ENCODE assay signal across 10 mouse cellular contexts in the genomic region with DNA sequence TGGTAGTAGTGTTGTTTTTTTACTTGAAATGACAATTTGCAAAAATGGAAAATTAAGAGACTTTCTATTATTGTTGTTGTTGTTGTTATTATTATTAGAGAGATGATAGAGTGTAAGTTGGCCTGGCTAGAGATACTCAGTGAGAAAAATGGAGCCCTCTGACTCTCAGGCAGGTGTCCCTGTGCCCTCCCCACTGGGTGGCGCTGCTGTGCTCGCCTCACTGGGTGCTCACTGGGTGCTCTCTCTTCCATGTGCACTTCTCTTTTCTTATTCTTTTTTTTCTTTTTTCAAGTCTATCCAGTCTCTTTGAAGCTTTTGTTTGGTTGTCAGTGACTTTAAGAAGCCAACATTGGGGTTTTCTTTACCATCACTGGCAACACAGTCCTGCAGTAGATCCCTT. TPM values are rescaled to one million over a fixed set of nuclear protein-coding genes. Genes with fewer than 3 reads are reported as not detected.
DNase-seq lines count a peak whose midpoint lies in the region; ATAC-seq and TF ChIP-seq lines count a peak whose summit lies in the region.
"Had no signal": no experiment of that assay in that cellular context is flagged by ENCODE, and none has a peak within 500 bp of the region (broad histone marks: within the 10 kb centered on the region; RNA-seq: fewer than 3 reads in every experiment).

No protein-coding gene starts in this region.

- H3K4me1 ChIP-seq in kidney, postnatal 0 days (replicated peaks; ENCODE audit: insufficient read depth, low read length) = no peaks in the 10 kb centered on the region
- H3K4me1 ChIP-seq: neural tube, embryonic 12.5 days had no signal

- intact Hi-C loops in heart, postnatal 36 days (cut with DNase I) = no loop called here

- no peak overlapping the region for H3K4me3 ChIP-seq in kidney, postnatal 0 days (replicated peaks; ENCODE audit: low read depth, low read length)
- H3K4me3 ChIP-seq: neural tube, embryonic 12.5 days had no signal

- ATAC-seq in kidney, postnatal 0 days (replicated peaks; ENCODE audit: low FRiP score, low read depth) = no peak
- ATAC-seq in CD4-positive, CD25-positive, alpha-beta regulatory T cell, adult 4 months = peak; percentile 49
- peak; percentile 59 for ATAC-seq in megakaryocyte, adult 5-6 weeks (ENCODE audit: poor library complexity, severe bottlenecking)
- no peak for ATAC-seq in erythroblast, adult 5-6 weeks (replicated peaks; ENCODE audit: low FRiP score, poor library complexity, severe bottlenecking)
- ATAC-seq: hindbrain, embryonic 16.5 days had no signal

- 65% methylated on average over 2 of the region's 2 CpGs for WGBS in kidney, postnatal 0 days

- no peaks in the 10 kb centered on the region for H3K27me3 ChIP-seq in kidney, postnatal 0 days (ENCODE audit: insufficient read depth, low read length)
- H3K27me3 ChIP-seq: neural tube, embryonic 12.5 days had no signal

- DNase-seq in kidney, postnatal 0 days (ENCODE audit: low spot score) = no peak
- no peak for DNase-seq in kidney, adult 9 months
- peak; percentile 52 for DNase-seq in adrenal gland, postnatal 25 days
- DNase-seq in urinary bladder, adult 2 months (ENCODE audit: low spot score) = no peak
- DNase-seq in heart, postnatal 36 days = no peak

- no peaks in the 10 kb centered on the region for H3K9me3 ChIP-seq in kidney, postnatal 0 days (replicated peaks; ENCODE audit: low read length)
- H3K9me3 ChIP-seq: neural tube, embryonic 12.5 days had no signal

- TF ChIP-seq CTCF in kidney, postnatal 0 days (IDR thresholded peaks at IDR 0.05; ENCODE audit: low read depth) = peak; percentile 49

- H3K27ac ChIP-seq in kidney, postnatal 0 days = no peak overlapping the region
- H3K27ac ChIP-seq: neural tube, embryonic 12.5 days had no signal

- no peak overlapping the region for H3K4me2 ChIP-seq in kidney, postnatal 0 days (ENCODE audit: low read length)
- H3K4me2 ChIP-seq: neural tube, embryonic 12.5 days had no signal

- no peaks in the 10 kb centered on the region for H3K36me3 ChIP-seq in kidney, postnatal 0 days (ENCODE audit: insufficient read depth, low read length)
- H3K36me3 ChIP-seq: neural tube, embryonic 12.5 days had no signal

- no peak overlapping the region for H3K9ac ChIP-seq in kidney, postnatal 0 days (ENCODE audit: low read depth, low read length)
- H3K9ac ChIP-seq: neural tube, embryonic 12.5 days had no signal

RNA-seq across cellular contexts. Expression of a gene that starts 18.6 kb away (rescaled TPM):
- 4.1 and 4.3 TPM in 2 replicates for polyA plus RNA-seq in kidney, postnatal 0 days (2015; fragmentation: Nextera tagmentation; extraction: Ambion mirVana)
- 1 to 10 TPM in 1 of 2 experiments, under 1 TPM in 1; 0.52 to 1.5 TPM for polyA plus RNA-seq in CD4-positive, CD25-positive, alpha-beta regulatory T cell, adult 4 months (2017; shearing (Covaris generic))
- 10.7 and 12.9 TPM in 2 replicates for total RNA-seq in adrenal gland, postnatal 25 days (2021)
- total RNA-seq in megakaryocyte, adult 5-6 weeks (2015) = 7.2 and 10.4 TPM in 2 replicates
- total RNA-seq in megakaryocyte, adult 5-6 weeks (2017) = 9.8 TPM in 2 replicates
- total RNA-seq in erythroblast, adult 5-6 weeks (2015; ENCODE audit: low replicate concordance) = 5.4 and 6.7 TPM in 2 replicates
- 4.5 and 6.0 TPM in 2 replicates for total RNA-seq in erythroblast, adult 5-6 weeks (2017; ENCODE audit: low replicate concordance)
- polyA plus RNA-seq in urinary bladder, adult 2 months (2012; rRNA removed) = 0.77 and 0.81 TPM in 2 replicates
- under 1 TPM; 0.35 to 0.56 TPM for total RNA-seq in heart, postnatal 36 days (2021)

RNA-seq across cellular contexts. Expression of a gene that starts 18.7 kb away (rescaled TPM):
- polyA plus RNA-seq in kidney, postnatal 0 days (2015; fragmentation: Nextera tagmentation; extraction: Ambion mirVana) = 1.9 and 2.1 TPM in 2 replicates
- 1 to 10 TPM; 3.1 to 4.5 TPM for polyA plus RNA-seq in CD4-positive, CD25-positive, alpha-beta regulatory T cell, adult 4 months (2017; shearing (Covaris generic))
- total RNA-seq in adrenal gland, postnatal 25 days (2021) = 1.8 and 3.7 TPM in 2 replicates
- total RNA-seq in megakaryocyte, adult 5-6 weeks (2015) = 2.3 and 2.5 TPM in 2 replicates
- total RNA-seq in megakaryocyte, adult 5-6 weeks (2017) = 0.08 and 2.2 TPM in 2 replicates
- total RNA-seq in erythroblast, adult 5-6 weeks (2015; ENCODE audit: low replicate concordance) = 0.38 and 1.7 TPM in 2 replicates
- 1.1 TPM in 1 of 2 replicates, not detected in the other for total RNA-seq in erythroblast, adult 5-6 weeks (2017; ENCODE audit: low replicate concordance)
- 0.38 and 0.91 TPM in 2 replicates for polyA plus RNA-seq in urinary bladder, adult 2 months (2012; rRNA removed)
- total RNA-seq in heart, postnatal 36 days (2021) = not detected

RNA-seq across cellular contexts. Expression of a gene that starts 49.2 kb away (rescaled TPM):
- polyA plus RNA-seq in kidney, postnatal 0 days (2015; fragmentation: Nextera tagmentation; extraction: Ambion mirVana) = 49.4 and 51.5 TPM in 2 replicates
- polyA plus RNA-seq in CD4-positive, CD25-positive, alpha-beta regulatory T cell, adult 4 months (2017; shearing (Covaris generic)) = 10 to 100 TPM; 41.7 to 53.9 TPM
- total RNA-seq in adrenal gland, postnatal 25 days (2021) = 63.0 and 78.1 TPM in 2 replicates
- total RNA-seq in megakaryocyte, adult 5-6 weeks (2015) = 19.9 and 27.3 TPM in 2 replicates
- total RNA-seq in megakaryocyte, adult 5-6 weeks (2017) = 24.4 and 29.7 TPM in 2 replicates
- total RNA-seq in erythroblast, adult 5-6 weeks (2015; ENCODE audit: low replicate concordance) = 11.1 and 22.8 TPM in 2 replicates
- 21.0 and 23.9 TPM in 2 replicates for total RNA-seq in erythroblast, adult 5-6 weeks (2017; ENCODE audit: low replicate concordance)
- polyA plus RNA-seq in urinary bladder, adult 2 months (2012; rRNA removed) = 49.8 and 51.9 TPM in 2 replicates
- 10 to 100 TPM; 39.9 to 42.2 TPM for total RNA-seq in heart, postnatal 36 days (2021)

RNA-seq across cellular contexts. Expression of a gene that starts 59.3 kb away (rescaled TPM):
- 329 and 334 TPM in 2 replicates for polyA plus RNA-seq in kidney, postnatal 0 days (2015; fragmentation: Nextera tagmentation; extraction: Ambion mirVana)
- 100 to 1,000 TPM; 332 to 374 TPM for polyA plus RNA-seq in CD4-positive, CD25-positive, alpha-beta regulatory T cell, adult 4 months (2017; shearing (Covaris generic))
- 101 and 108 TPM in 2 replicates for total RNA-seq in adrenal gland, postnatal 25 days (2021)
- total RNA-seq in megakaryocyte, adult 5-6 weeks (2015) = 118 and 139 TPM in 2 replicates
- total RNA-seq in megakaryocyte, adult 5-6 weeks (2017) = 221 and 235 TPM in 2 replicates
- total RNA-seq in erythroblast, adult 5-6 weeks (2015; ENCODE audit: low replicate concordance) = 35.7 and 87.2 TPM in 2 replicates
- 139 and 189 TPM in 2 replicates for total RNA-seq in erythroblast, adult 5-6 weeks (2017; ENCODE audit: low replicate concordance)
- 147 and 185 TPM in 2 replicates for polyA plus RNA-seq in urinary bladder, adult 2 months (2012; rRNA removed)
- 10 to 100 TPM; 81.1 to 91.9 TPM for total RNA-seq in heart, postnatal 36 days (2021)

Comparison
In these comparisons a context has a peak if more than half of its experiments do, and no peak if none do; other contexts are left out.
1. ATAC-seq: peak in CD4-positive, CD25-positive, alpha-beta regulatory T cell, adult 4 months (single experiment) and megakaryocyte, adult 5-6 weeks (single experiment); none in kidney, postnatal 0 days (single experiment) and erythroblast, adult 5-6 weeks (single experiment).